Mouse (Mus musculus): ENCODE data around the gene Olfr582. TPM values are rescaled to one million over a fixed set of nuclear protein-coding genes. Genes with fewer than 3 reads are reported as not detected.

Olfr582 gene
- total RNA-seq (2023), result not detected

DNA sequence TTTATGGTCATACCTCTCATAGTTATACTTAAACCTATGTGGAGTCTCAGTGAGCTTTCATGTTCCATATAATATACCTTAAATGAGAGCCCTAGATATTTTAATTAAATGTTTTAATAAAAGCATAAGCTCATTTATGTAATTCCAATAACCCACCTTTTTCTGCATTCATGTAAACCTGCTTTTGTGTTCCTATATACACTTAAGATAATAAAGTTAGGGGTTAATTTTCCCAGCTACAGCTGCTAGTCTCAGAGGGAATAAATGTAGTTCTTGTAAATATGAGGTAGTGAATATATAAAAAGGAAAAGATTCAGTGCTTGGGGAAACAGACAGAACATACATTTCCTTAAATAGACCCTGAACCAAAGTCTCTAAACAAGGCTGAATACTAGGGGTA lies at the start of gene Olfr582:
TSS of gene Olfr582 (plus strand) at position 301 of the 400 bp plus-strand sequence.

GRCm38 (mm10) chr7:102989224-102989623 lies 48.6 kb upstream of the Olfr582 start, which contains the start of gene Olfr578:
Olfr578 (minus strand) TSS chr7:102989324.

GRCm38 (mm10) chr7:103051000-103051399 lies 13.2 kb downstream of the Olfr582 start, which contains the start of gene Olfr583:
Olfr583 (plus strand) TSS chr7:103051300.

GRCm38 (mm10) chr7:103081585-103081984 lies 43.8 kb downstream of the Olfr582 start, which contains the start of gene Olfr584:
Olfr584 (plus strand) TSS chr7:103081885.

Other genes starting within 250 kb of the Olfr582 start
- gene Olfr564, start 234.5 kb upstream of the Olfr582 start, total RNA-seq (2023), result not detected
- gene Olfr566, start 179.3 kb upstream of the Olfr582 start, total RNA-seq (2023), result not detected
- not detected for gene Olfr568, start 160.9 kb upstream of the Olfr582 start, total RNA-seq (2023)
- not detected for gene Olfr569, start 147.1 kb upstream of the Olfr582 start, total RNA-seq (2023)
- gene Olfr570, start 143.4 kb upstream of the Olfr582 start, total RNA-seq (2023), result not detected
- gene Olfr571, start 120.5 kb upstream of the Olfr582 start, total RNA-seq (2023), result not detected
- gene Olfr572, start 113.6 kb upstream of the Olfr582 start, total RNA-seq (2023), result not detected
- not detected for gene Olfr573-ps1, start 95.4 kb upstream of the Olfr582 start, total RNA-seq (2023)
- gene Olfr574, start 89.6 kb upstream of the Olfr582 start, total RNA-seq (2023), result not detected
- not detected for gene Olfr575, start 79.2 kb upstream of the Olfr582 start, total RNA-seq (2023)
- not detected for gene Olfr576, start 75.4 kb upstream of the Olfr582 start, total RNA-seq (2023)
- gene Olfr577, start 62.1 kb upstream of the Olfr582 start, total RNA-seq (2023), result not detected
- not detected for gene Olfr578, start 48.7 kb upstream of the Olfr582 start, total RNA-seq (2023)
- not detected for gene Olfr583, start 13.3 kb downstream of the Olfr582 start, total RNA-seq (2023)
- gene Olfr584, start 43.9 kb downstream of the Olfr582 start, total RNA-seq (2023), result not detected
- gene Olfr585, start 59.7 kb downstream of the Olfr582 start, total RNA-seq (2023), result not detected
- gene Olfr586, start 87.6 kb downstream of the Olfr582 start, total RNA-seq (2023), result not detected
- not detected for gene Olfr588-ps1, start 102.9 kb downstream of the Olfr582 start, total RNA-seq (2023)
- not detected for gene Olfr589, start 118.3 kb downstream of the Olfr582 start, total RNA-seq (2023)
- not detected for gene Olfr591, start 140.3 kb downstream of the Olfr582 start, total RNA-seq (2023)
- gene Olfr592, start 146.8 kb downstream of the Olfr582 start, total RNA-seq (2023), result not detected
- not detected for gene Olfr593, start 173.8 kb downstream of the Olfr582 start, total RNA-seq (2023)
- not detected for gene Olfr594, start 179.0 kb downstream of the Olfr582 start, total RNA-seq (2023)
- not detected for gene Usp17ld, start 214.5 kb downstream of the Olfr582 start, total RNA-seq (2023)